Mouse (Mus musculus) liver, embryonic 11.5 days (tissue): ENCODE results near the gene Mfsd1. TPM values are rescaled to one million over a fixed set of nuclear protein-coding genes. Genes with fewer than 3 reads are reported as not detected.

ENCODE experiments used
- ATAC-seq: fragments of 200-750 bp; cut with Nextera tagmentation; replicated peaks from 2 replicates; pipeline ENCODE4 v1.8.0; 2017; ENCODE audit warnings: moderate number of reproducible peaks, mild to moderate bottlenecking, moderate TSS enrichment, moderate library complexity; ENCODE audit not compliant: low FRiP score
- DNase-seq: peaks from one replicate; pipeline ENCODE4 v3.0.0-alpha.2; 2017; ENCODE audit warnings: low spot score
- H3K27ac ChIP-seq: fragments of 300-500 bp; sonication (generic); 2 replicates; pipeline ENCODE4 v1.5.1; 2014; ENCODE audit warnings: mild to moderate bottlenecking, low read depth, low read length, control low read depth
- H3K27me3 ChIP-seq: fragments of 300-500 bp; sonication (generic); replicated peaks from 2 replicates; pipeline ENCODE4 v1.6.1; 2014; ENCODE audit warnings: low read length, mixed read lengths; ENCODE audit not compliant: control insufficient read depth, insufficient read depth
- H3K36me3 ChIP-seq: fragments of 300-500 bp; sonication (generic); 2 replicates; pipeline ENCODE4 v1.6.1; 2014; ENCODE audit warnings: mild to moderate bottlenecking, low read length, moderate library complexity, mixed read lengths; ENCODE audit not compliant: control insufficient read depth, insufficient read depth
- H3K4me1 ChIP-seq: fragments of 300-500 bp; sonication (generic); replicated peaks from 2 replicates; pipeline ENCODE4 v1.6.1; 2014; ENCODE audit warnings: low read length, mixed read lengths; ENCODE audit not compliant: control insufficient read depth, insufficient read depth
- H3K4me2 ChIP-seq: fragments of 300-500 bp; sonication (generic); 2 replicates; pipeline ENCODE4 v1.6.1; 2014; ENCODE audit warnings: mild to moderate bottlenecking, control low read depth, moderate library complexity
- H3K4me3 ChIP-seq: fragments of 300-500 bp; sonication (generic); 2 replicates; pipeline ENCODE4 v1.5.1; 2014; ENCODE audit warnings: low read depth, low read length, control low read depth
- H3K9ac ChIP-seq: fragments of 300-500 bp; sonication (generic); 2 replicates; pipeline ENCODE4 v1.6.1; 2014; ENCODE audit warnings: low read depth, low read length, control low read depth
- H3K9me3 ChIP-seq: fragments of 300-500 bp; sonication (generic); 2 replicates; pipeline ENCODE4 v1.6.1; 2016; ENCODE audit warnings: low read length, inconsistent platforms, mixed read lengths; ENCODE audit not compliant: control insufficient read depth
- WGBS: fragments of 180-500 bp; shearing (Covaris S2); extraction: QIAGEN DNeasy Blood & Tissue Kit; methylation state at CpG from one replicate; pipeline ENCODE4 v1.1.7; 2014; 5-methylcytosine and 5-hydroxymethylcytosine counted together
- polyA plus RNA-seq: library from polyadenylated mRNA; unstranded; fragments of >200 nt; fragmentation: Nextera tagmentation; extraction: Ambion mirVana; gene quantifications from 2 replicates; pipeline ENCODE4 v1.2.1, GENCODE M21; 2014

Gene Mfsd1
- polyA plus RNA-seq, result 44.4 and 51.7 TPM in 2 replicates

- Histone ChIP-seq H3K36me3 (no peaks in the 10 kb centered on the region), H3K4me1 (peaks cover 9% of the 10 kb centered on the region; the same call in 1 of the 2 replicates), H3K4me2 (peak within 1 kb of the TSS; percentile 90), H3K9ac (peak within 1 kb of the TSS; percentile 83), H3K27ac (no peak within 1 kb of the TSS), H3K27me3 (no peaks in the 10 kb centered on the region), H3K9me3 (no peaks in the 10 kb centered on the region), H3K4me3 (peak within 1 kb of the TSS; percentile 85)
- ATAC-seq (peak; percentile 85), DNase-seq (peak; percentile 90)
- WGBS, result 4% methylated on average over 51 of the region's 54 CpGs
Measured at GRCm38 (mm10) chr3:67582273-67583124, at the start of gene Mfsd1. TSS of gene Mfsd1 (plus strand) at chr3:67582741.

GRCm38 (mm10) chr3:67543630-67544029 is 38.9 kb upstream of the Mfsd1 start:
- H3K4me1 ChIP-seq, result no peaks in the 10 kb centered on the region
- H3K27me3 ChIP-seq, result no peaks in the 10 kb centered on the region
- H3K36me3 ChIP-seq, result no peaks in the 10 kb centered on the region
- H3K9ac ChIP-seq, result no peak overlapping the region
- no peak for DNase-seq
- H3K4me3 ChIP-seq, result no peak overlapping the region
- 76% methylated on average over 8 of the region's 8 CpGs for WGBS
- H3K9me3 ChIP-seq, result no peaks in the 10 kb centered on the region
- H3K4me2 ChIP-seq, result no peak overlapping the region
- no peak overlapping the region for H3K27ac ChIP-seq
- ATAC-seq, result no peak

- no peak for ATAC-seq
- Histone ChIP-seq H3K4me2 (no peak overlapping the region), H3K4me3 (no peak overlapping the region), H3K36me3 (no peaks in the 10 kb centered on the region), H3K9me3 (no peaks in the 10 kb centered on the region), H3K27me3 (no peaks in the 10 kb centered on the region), H3K27ac (no peak overlapping the region), H3K9ac (no peak overlapping the region), H3K4me1 (no peaks in the 10 kb centered on the region)
- DNase-seq, result no peak
- WGBS, result 53% methylated on average over 3 of the region's 3 CpGs
Measured at GRCm38 (mm10) chr3:67551193-67551592, 31.3 kb upstream of the Mfsd1 start.

GRCm38 (mm10) chr3:67553281-67553680 is 29.3 kb upstream of the Mfsd1 start:
- H3K4me1 ChIP-seq, result no peaks in the 10 kb centered on the region
- no peaks in the 10 kb centered on the region for H3K27me3 ChIP-seq
- H3K9ac ChIP-seq, result no peak overlapping the region
- WGBS, result 36% methylated on average over 4 of the region's 4 CpGs
- no peaks in the 10 kb centered on the region for H3K36me3 ChIP-seq
- H3K9me3 ChIP-seq, result no peaks in the 10 kb centered on the region
- DNase-seq (no peak), ATAC-seq (no peak)
- no peak overlapping the region for H3K4me2 ChIP-seq
- H3K4me3 ChIP-seq, result no peak overlapping the region
- H3K27ac ChIP-seq, result no peak overlapping the region

GRCm38 (mm10) chr3:67553927-67554448 is 28.6 kb upstream of the Mfsd1 start:
- Histone ChIP-seq H3K4me3 (no peak overlapping the region), H3K27me3 (no peaks in the 10 kb centered on the region)
- 77% methylated on average over 5 of the region's 5 CpGs for WGBS

GRCm38 (mm10) chr3:67555211-67555610 is 27.3 kb upstream of the Mfsd1 start:
- no peaks in the 10 kb centered on the region for H3K4me1 ChIP-seq
- H3K36me3 ChIP-seq, result no peaks in the 10 kb centered on the region
- no peak for DNase-seq
- H3K4me3 ChIP-seq, result no peak overlapping the region
- H3K4me2 ChIP-seq, result no peak overlapping the region
- no peak for ATAC-seq
- H3K9me3 ChIP-seq, result no peaks in the 10 kb centered on the region
- no peaks in the 10 kb centered on the region for H3K27me3 ChIP-seq
- no peak overlapping the region for H3K27ac ChIP-seq
- WGBS, result 84% methylated on average over 5 of the region's 5 CpGs
- H3K9ac ChIP-seq, result no peak overlapping the region

More at GRCm38 (mm10) chr3:67553927-67554448, 28.6 kb upstream of the Mfsd1 start:
- DNase-seq (no peak), ATAC-seq (no peak)
- no peak overlapping the region for H3K9ac ChIP-seq
- no peak overlapping the region for H3K27ac ChIP-seq
- no peaks in the 10 kb centered on the region for H3K9me3 ChIP-seq
- H3K4me2 ChIP-seq, result no peak overlapping the region
- no peaks in the 10 kb centered on the region for H3K4me1 ChIP-seq
- no peaks in the 10 kb centered on the region for H3K36me3 ChIP-seq

- H3K4me2 ChIP-seq, result peak overlapping the region; percentile 22
- DNase-seq (no peak), ATAC-seq (0 out of 2 replicates have a peak, but pooled peaks have one; percentile 34)
- 47% methylated on average over 14 of the region's 14 CpGs for WGBS
- H3K9ac ChIP-seq, result no peak overlapping the region
- H3K36me3 ChIP-seq, result no peaks in the 10 kb centered on the region
- no peaks in the 10 kb centered on the region for H3K4me1 ChIP-seq
- H3K27ac ChIP-seq, result no peak overlapping the region
- H3K27me3 ChIP-seq, result no peaks in the 10 kb centered on the region
- H3K4me3 ChIP-seq, result no peak overlapping the region
- H3K9me3 ChIP-seq, result no peaks in the 10 kb centered on the region
Measured at GRCm38 (mm10) chr3:67557200-67557651, 25.3 kb upstream of the Mfsd1 start.

- H3K27me3 ChIP-seq, result no peaks in the 10 kb centered on the region
- H3K4me2 ChIP-seq, result peak overlapping the region; percentile 22
- DNase-seq, result no peak
- H3K4me3 ChIP-seq, result no peak overlapping the region
- H3K27ac ChIP-seq, result no peak overlapping the region
- ATAC-seq, result no peak
- no peaks in the 10 kb centered on the region for H3K9me3 ChIP-seq
- H3K36me3 ChIP-seq, result no peaks in the 10 kb centered on the region
- 79% methylated on average over 14 of the region's 14 CpGs for WGBS
- no peak overlapping the region for H3K9ac ChIP-seq
- no peaks in the 10 kb centered on the region for H3K4me1 ChIP-seq
Measured at GRCm38 (mm10) chr3:67557718-67558354, 24.7 kb upstream of the Mfsd1 start.
